Mouse (Mus musculus): ENCODE measurements at regions not wholly inside any gene's neighbourhood (a gene's known extent, or its start where the extent isn't known, plus 50 kb on each side); places are given as distances from the start of the nearest gene placed in this dataset.

- Histone ChIP-seq H3K9ac (replicated peaks; ENCODE audit: low read depth, low read length) (no peak overlapping the region), H3K9me3 (ENCODE audit: control insufficient read depth, low read length) (no peaks in the 10 kb centered on the region), H3K36me3 (ENCODE audit: control insufficient read depth, insufficient read depth) (no peaks in the 10 kb centered on the region), H3K4me3 (replicated peaks; ENCODE audit: low read length) (no peak overlapping the region), H3K27me3 (replicated peaks; ENCODE audit: control insufficient read depth, insufficient read depth, low read length) (no peaks in the 10 kb centered on the region), H3K27ac (ENCODE audit: low read length) (no peak overlapping the region), H3K4me2 (ENCODE audit: low read length) (no peak overlapping the region), H3K4me1 (replicated peaks; ENCODE audit: control insufficient read depth, insufficient read depth, low read length) (no peaks in the 10 kb centered on the region)
- no peak for ATAC-seq
- WGBS: 91% methylated on average over 8 of the region's 8 CpGs
Observed at GRCm38 (mm10) chr3:52621936-52622335, 353.8 kb downstream of the Foxo1 start.

- 91% methylated on average over 2 of the region's 2 CpGs for WGBS
- Histone ChIP-seq H3K4me1 (replicated peaks; ENCODE audit: control insufficient read depth, insufficient read depth, low read length) (no peaks in the 10 kb centered on the region), H3K9ac (replicated peaks; ENCODE audit: low read depth, low read length) (no peak overlapping the region), H3K4me2 (ENCODE audit: low read length) (no peak overlapping the region), H3K27ac (ENCODE audit: low read length) (no peak overlapping the region), H3K36me3 (ENCODE audit: control insufficient read depth, insufficient read depth) (no peaks in the 10 kb centered on the region), H3K4me3 (replicated peaks; ENCODE audit: low read length) (no peak overlapping the region), H3K9me3 (ENCODE audit: control insufficient read depth, low read length) (no peaks in the 10 kb centered on the region), H3K27me3 (replicated peaks; ENCODE audit: control insufficient read depth, insufficient read depth, low read length) (no peaks in the 10 kb centered on the region)
- ATAC-seq: no peak
Observed at GRCm38 (mm10) chr3:52618925-52619224, 350.7 kb downstream of the Foxo1 start.

- Histone ChIP-seq H3K4me3 (replicated peaks; ENCODE audit: low read length) (no peak overlapping the region), H3K36me3 (ENCODE audit: control insufficient read depth, insufficient read depth) (no peaks in the 10 kb centered on the region), H3K4me1 (replicated peaks; ENCODE audit: control insufficient read depth, insufficient read depth, low read length) (no peaks in the 10 kb centered on the region), H3K9ac (replicated peaks; ENCODE audit: low read depth, low read length) (no peak overlapping the region), H3K4me2 (ENCODE audit: low read length) (no peak overlapping the region), H3K27ac (ENCODE audit: low read length) (no peak overlapping the region), H3K27me3 (replicated peaks; ENCODE audit: control insufficient read depth, insufficient read depth, low read length) (no peaks in the 10 kb centered on the region), H3K9me3 (ENCODE audit: control insufficient read depth, low read length) (no peaks in the 10 kb centered on the region)
- no peak for ATAC-seq
- 85% methylated on average over 7 of the region's 7 CpGs for WGBS
Observed at GRCm38 (mm10) chr3:52618212-52618924, 350.2 kb downstream of the Foxo1 start.

- Histone ChIP-seq H3K36me3 (ENCODE audit: control insufficient read depth, insufficient read depth) (no peaks in the 10 kb centered on the region), H3K27ac (ENCODE audit: low read length) (no peak overlapping the region), H3K27me3 (replicated peaks; ENCODE audit: control insufficient read depth, insufficient read depth, low read length) (no peaks in the 10 kb centered on the region), H3K9me3 (ENCODE audit: control insufficient read depth, low read length) (no peaks in the 10 kb centered on the region), H3K9ac (replicated peaks; ENCODE audit: low read depth, low read length) (no peak overlapping the region), H3K4me3 (replicated peaks; ENCODE audit: low read length) (no peak overlapping the region), H3K4me1 (replicated peaks; ENCODE audit: control insufficient read depth, insufficient read depth, low read length) (no peaks in the 10 kb centered on the region), H3K4me2 (ENCODE audit: low read length) (no peak overlapping the region)
- WGBS: 51% methylated on average over 8 of the region's 8 CpGs
- ATAC-seq: no peak
Observed at GRCm38 (mm10) chr3:52617413-52618149, 349.4 kb downstream of the Foxo1 start.

- no peak overlapping the region for H3K4me2 ChIP-seq (ENCODE audit: low read length)
- no peaks in the 10 kb centered on the region for H3K36me3 ChIP-seq (ENCODE audit: control insufficient read depth, insufficient read depth)
- no peaks in the 10 kb centered on the region for H3K4me1 ChIP-seq (replicated peaks; ENCODE audit: control insufficient read depth, insufficient read depth, low read length)
- no peak overlapping the region for H3K27ac ChIP-seq (ENCODE audit: low read length)
- H3K4me3 ChIP-seq (replicated peaks; ENCODE audit: low read length): no peak overlapping the region
- WGBS: 74% methylated on average over 8 of the region's 8 CpGs
- ATAC-seq: no peak
- no peak overlapping the region for H3K9ac ChIP-seq (replicated peaks; ENCODE audit: low read depth, low read length)
- H3K27me3 ChIP-seq (replicated peaks; ENCODE audit: control insufficient read depth, insufficient read depth, low read length): no peaks in the 10 kb centered on the region
- no peaks in the 10 kb centered on the region for H3K9me3 ChIP-seq (ENCODE audit: control insufficient read depth, low read length)
Observed at GRCm38 (mm10) chr3:52611881-52612280, 343.7 kb downstream of the Foxo1 start.

- no peaks in the 10 kb centered on the region for H3K9me3 ChIP-seq (ENCODE audit: control insufficient read depth, low read length)
- no peak overlapping the region for H3K27ac ChIP-seq (ENCODE audit: low read length)
- H3K4me3 ChIP-seq (replicated peaks; ENCODE audit: low read length): no peak overlapping the region
- H3K9ac ChIP-seq (replicated peaks; ENCODE audit: low read depth, low read length): no peak overlapping the region
- H3K36me3 ChIP-seq (ENCODE audit: control insufficient read depth, insufficient read depth): no peaks in the 10 kb centered on the region
- H3K4me2 ChIP-seq (ENCODE audit: low read length): no peak overlapping the region
- peaks cover under 1% of the 10 kb centered on the region; the same call in 1 of the 2 replicates for H3K4me1 ChIP-seq (replicated peaks; ENCODE audit: control insufficient read depth, insufficient read depth, low read length)
- no peaks in the 10 kb centered on the region for H3K27me3 ChIP-seq (replicated peaks; ENCODE audit: control insufficient read depth, insufficient read depth, low read length)
- 53% methylated on average over 3 of the region's 3 CpGs for WGBS
- no peak for ATAC-seq
Observed at GRCm38 (mm10) chr3:52610466-52610865, 342.3 kb downstream of the Foxo1 start.

GRCm38 (mm10) chr3:52608086-52608426 lies 339.9 kb downstream of the Foxo1 start:
- Histone ChIP-seq H3K4me1 (replicated peaks; ENCODE audit: control insufficient read depth, insufficient read depth, low read length) (peaks cover 10% of the 10 kb centered on the region), H3K9me3 (ENCODE audit: control insufficient read depth, low read length) (no peaks in the 10 kb centered on the region), H3K27ac (ENCODE audit: low read length) (no peak overlapping the region), H3K36me3 (ENCODE audit: control insufficient read depth, insufficient read depth) (no peaks in the 10 kb centered on the region), H3K4me3 (replicated peaks; ENCODE audit: low read length) (no peak overlapping the region), H3K9ac (replicated peaks; ENCODE audit: low read depth, low read length) (no peak overlapping the region), H3K27me3 (replicated peaks; ENCODE audit: control insufficient read depth, insufficient read depth, low read length) (no peaks in the 10 kb centered on the region), H3K4me2 (ENCODE audit: low read length) (no peak overlapping the region)
- no peak for ATAC-seq
- WGBS: 93% methylated on average over 5 of the region's 5 CpGs

- H3K4me1 ChIP-seq (replicated peaks; ENCODE audit: control insufficient read depth, insufficient read depth, low read length): peaks cover 10% of the 10 kb centered on the region
- H3K9ac ChIP-seq (replicated peaks; ENCODE audit: low read depth, low read length): no peak overlapping the region
- H3K9me3 ChIP-seq (ENCODE audit: control insufficient read depth, low read length): no peaks in the 10 kb centered on the region
- no peak overlapping the region for H3K4me3 ChIP-seq (replicated peaks; ENCODE audit: low read length)
- ATAC-seq: no peak
- no peaks in the 10 kb centered on the region for H3K36me3 ChIP-seq (ENCODE audit: control insufficient read depth, insufficient read depth)
- no peak overlapping the region for H3K27ac ChIP-seq (ENCODE audit: low read length)
- H3K4me2 ChIP-seq (ENCODE audit: low read length): no peak overlapping the region
- H3K27me3 ChIP-seq (replicated peaks; ENCODE audit: control insufficient read depth, insufficient read depth, low read length): no peaks in the 10 kb centered on the region
- WGBS: 92% methylated on average over 12 of the region's 12 CpGs
Observed at GRCm38 (mm10) chr3:52607379-52608085, 339.4 kb downstream of the Foxo1 start.

GRCm38 (mm10) chr3:52605261-52605771 lies 337.2 kb downstream of the Foxo1 start:
- peaks cover 10% of the 10 kb centered on the region for H3K4me1 ChIP-seq (replicated peaks; ENCODE audit: control insufficient read depth, insufficient read depth, low read length)
- H3K4me2 ChIP-seq (ENCODE audit: low read length): no peak overlapping the region
- H3K4me3 ChIP-seq (replicated peaks; ENCODE audit: low read length): no peak overlapping the region
- no peaks in the 10 kb centered on the region for H3K36me3 ChIP-seq (ENCODE audit: control insufficient read depth, insufficient read depth)
- peak; percentile 68 for ATAC-seq
- WGBS: 22% methylated on average over 6 of the region's 6 CpGs
- no peaks in the 10 kb centered on the region for H3K27me3 ChIP-seq (replicated peaks; ENCODE audit: control insufficient read depth, insufficient read depth, low read length)
- H3K9ac ChIP-seq (replicated peaks; ENCODE audit: low read depth, low read length): no peak overlapping the region
- no peak overlapping the region; the same call in 1 of the 2 replicates for H3K27ac ChIP-seq (ENCODE audit: low read length)
- no peaks in the 10 kb centered on the region for H3K9me3 ChIP-seq (ENCODE audit: control insufficient read depth, low read length)

All from forebrain, embryonic 16.5 days (tissue).